Mouse (Mus musculus) monocyte, adult 5-6 weeks (primary cell): ENCODE measurements around the gene Glis1. TPM values are rescaled to one million over a fixed set of nuclear protein-coding genes. Genes with fewer than 3 reads are reported as not detected.

Experiments
- ATAC-seq: fragments of 153-309, 156-312 bp; replicated peaks from 2 replicates; pipeline ENCODE4 v1.8.0; 2017; ENCODE audit warnings: mild to moderate bottlenecking; ENCODE audit not compliant: low TSS enrichment, insufficient number of reproducible peaks, severe bottlenecking, poor library complexity, low FRiP score
- total RNA-seq: library from RNA; stranded (forward); fragments of 200-1000, 200-491, 200-594 nt; gene quantifications from 3 replicates; pipeline ENCODE4 v1.2.3, GENCODE M21; 2017

Glis1 gene
- total RNA-seq, 1 experiment from 2014 or later, result not detected

DNA sequence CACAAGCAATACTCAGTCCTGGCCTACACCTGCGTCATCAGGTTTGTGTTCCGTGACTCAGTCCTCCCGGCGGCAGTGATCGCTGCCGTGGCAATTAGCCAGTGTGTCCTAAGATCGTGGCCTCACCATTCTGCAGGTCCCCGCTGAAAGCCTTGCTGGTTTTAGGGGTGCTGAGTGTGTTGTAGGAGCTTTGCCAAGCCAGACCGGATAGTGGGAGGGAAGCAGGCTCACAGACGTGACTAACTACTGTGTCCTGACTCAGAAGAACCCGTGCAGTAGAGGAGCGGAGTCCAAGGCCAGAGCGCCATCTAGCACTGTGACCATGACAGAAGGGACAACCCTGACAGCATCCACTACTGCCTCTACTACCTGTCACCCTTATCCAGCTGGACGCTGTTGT, 168.4 kb downstream of the Glis1 start:
- ATAC-seq, result no peak

GRCm38 (mm10) chr4:107603208-107603607, 168.8 kb downstream of the Glis1 start:
- ATAC-seq, result no peak

GRCm38 (mm10) chr4:107605964-107606602, 171.7 kb downstream of the Glis1 start:
- no peak for ATAC-seq

DNA sequence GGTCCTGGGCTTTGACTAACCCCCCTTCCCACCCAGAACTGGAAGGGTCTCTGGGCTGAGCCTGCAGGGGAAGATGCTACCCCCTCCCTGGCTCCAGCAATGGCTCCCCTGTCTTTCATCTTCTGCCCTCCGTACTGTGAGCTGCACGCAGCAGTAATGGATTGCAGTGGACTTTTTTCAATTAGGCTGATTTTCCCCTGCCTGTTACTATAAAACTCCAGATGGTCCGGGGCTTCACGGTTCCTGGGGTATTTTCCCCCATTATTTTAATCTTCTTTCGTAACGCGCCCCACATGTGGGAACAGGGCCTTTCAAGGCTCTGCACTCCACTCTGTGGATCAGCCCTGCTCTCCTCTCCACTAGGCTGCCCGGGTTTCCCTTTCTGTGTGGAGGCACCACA, 175.4 kb downstream of the Glis1 start:
- ATAC-seq, result no peak

DNA sequence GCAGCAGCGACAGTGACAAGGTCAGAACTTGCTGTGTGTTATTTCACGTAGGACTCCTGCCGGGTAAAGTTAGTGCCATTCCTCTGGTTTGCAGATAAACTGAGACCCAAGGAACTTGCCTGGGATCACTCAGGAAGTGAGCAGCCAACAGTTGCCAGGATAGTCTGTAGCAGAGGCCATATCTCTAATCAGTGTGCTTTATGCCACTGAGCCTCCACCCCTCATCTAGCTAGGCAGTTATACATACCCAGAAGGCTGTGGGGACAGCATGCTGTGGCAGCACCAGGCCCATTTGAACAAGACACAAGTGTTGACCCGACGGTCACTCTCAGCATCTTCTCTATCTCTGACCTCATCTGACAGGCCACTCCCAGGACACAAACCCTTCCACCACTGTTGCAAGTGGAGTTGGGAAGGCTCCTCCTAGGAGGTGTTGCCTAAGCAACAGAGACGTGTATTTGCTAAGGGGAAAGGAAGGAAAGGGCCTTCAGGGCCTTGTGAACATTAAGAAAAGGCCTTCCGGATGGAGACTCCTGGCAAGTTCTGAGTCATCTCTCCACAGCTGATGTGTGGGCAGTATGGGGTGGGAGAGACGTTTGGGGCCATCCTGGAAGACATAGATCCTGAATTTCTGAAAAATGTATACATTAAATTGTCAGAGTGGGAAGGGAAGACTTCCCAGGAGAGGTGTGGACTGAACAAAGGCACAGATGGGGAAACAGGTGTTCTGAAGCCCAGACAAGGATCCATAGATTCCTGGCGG, 177.7 kb downstream of the Glis1 start:
- no peak for ATAC-seq

GRCm38 (mm10) chr4:107617596-107618230, 183.3 kb downstream of the Glis1 start:
- ATAC-seq, result no peak

GRCm38 (mm10) chr4:107619487-107619886, 185.1 kb downstream of the Glis1 start:
- ATAC-seq, result no peak

- no peak for ATAC-seq
Measured at GRCm38 (mm10) chr4:107621366-107621765, 187.0 kb downstream of the Glis1 start.

DNA sequence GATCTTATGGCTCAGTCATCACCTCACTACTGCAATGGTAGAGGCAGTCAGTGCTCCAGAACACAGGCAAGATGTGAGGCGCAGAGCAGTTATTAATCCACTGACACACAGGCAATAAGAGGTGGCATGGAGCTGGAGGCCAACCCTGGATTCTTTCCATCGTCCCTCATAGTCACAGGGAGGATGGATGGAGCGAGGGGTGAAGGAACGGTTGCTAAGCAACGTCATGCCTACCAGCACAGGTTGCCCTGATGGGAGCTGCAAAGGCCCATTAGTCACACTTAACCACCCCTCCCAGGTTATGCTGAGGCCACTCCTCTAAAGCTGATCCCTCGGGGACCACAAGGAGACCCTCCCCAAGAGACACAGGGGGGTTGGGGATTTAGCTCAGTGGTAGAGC, 187.9 kb downstream of the Glis1 start:
- no peak for ATAC-seq

- ATAC-seq, result no peak
Measured at GRCm38 (mm10) chr4:107623916-107624315, 189.5 kb downstream of the Glis1 start.

DNA sequence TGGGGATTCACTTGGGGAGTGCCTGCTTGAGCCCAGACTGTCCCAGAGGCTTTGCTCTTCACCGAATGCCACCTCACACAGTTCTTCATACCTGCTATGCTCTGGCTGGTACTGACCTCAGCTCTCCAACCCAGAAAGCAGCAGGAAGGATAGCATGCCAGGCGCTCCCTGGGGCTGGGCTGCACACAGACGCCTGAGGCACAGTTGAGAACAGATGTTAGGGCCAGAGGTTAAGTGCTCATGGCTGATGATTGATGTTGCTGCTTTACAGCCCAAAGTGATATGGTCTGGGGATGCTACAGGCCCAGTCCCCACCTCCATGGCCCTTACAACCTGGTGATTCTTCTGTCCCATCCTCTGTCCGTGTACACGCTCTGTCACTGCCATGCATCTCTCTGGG, 190.6 kb downstream of the Glis1 start:
- no peak for ATAC-seq

- ATAC-seq, result no peak
Measured at GRCm38 (mm10) chr4:107628226-107628625, 193.8 kb downstream of the Glis1 start.

DNA sequence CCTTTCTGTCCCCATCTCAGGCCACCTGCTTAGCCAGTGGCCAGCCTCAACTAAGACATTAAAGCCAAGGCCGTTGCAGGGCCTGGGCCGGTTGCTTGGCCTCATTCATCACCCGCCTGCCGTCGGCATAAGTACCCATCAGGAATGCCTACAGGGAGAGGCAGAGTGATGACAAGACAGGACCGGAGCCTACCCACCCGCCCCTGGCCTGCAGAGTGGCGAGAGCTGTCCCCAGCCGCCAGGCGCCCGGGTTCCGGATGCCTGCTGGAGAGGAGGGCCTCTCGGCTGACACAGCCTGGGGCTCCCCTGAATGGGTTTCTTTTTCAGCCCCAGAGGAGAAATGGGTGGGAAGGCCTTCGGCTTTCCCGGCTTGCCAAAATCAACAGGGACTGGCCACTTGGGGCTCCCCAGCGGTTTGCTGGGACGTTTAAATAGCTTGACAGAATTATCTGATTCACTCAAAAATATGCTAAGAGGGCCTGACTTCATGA, 194.6 kb downstream of the Glis1 start:
- no peak for ATAC-seq

DNA sequence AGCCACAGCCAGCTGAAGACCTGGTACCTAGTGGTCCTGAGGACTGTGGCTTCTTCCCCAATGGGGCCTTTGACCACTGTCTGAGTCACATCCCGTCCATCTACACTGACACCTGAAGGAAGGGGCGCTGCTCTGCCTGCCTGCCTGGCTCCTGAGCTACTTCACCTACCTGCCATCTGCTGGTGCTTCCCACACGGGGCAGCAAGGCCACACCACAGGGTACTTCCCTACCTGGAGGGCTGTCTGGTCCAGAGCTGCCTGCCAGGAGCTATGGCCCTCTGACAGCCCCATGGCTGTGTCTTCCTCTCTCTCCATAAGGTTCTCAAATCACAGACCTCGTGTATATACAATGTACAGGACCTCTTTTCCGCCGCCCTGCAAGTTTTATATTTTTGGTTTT, 200.2 kb downstream of the Glis1 start:
- ATAC-seq, result no peak

- ATAC-seq, result peak; percentile 36; the same call in 1 of the 2 replicates
Measured at GRCm38 (mm10) chr4:107636099-107636498, 201.7 kb downstream of the Glis1 start.

DNA sequence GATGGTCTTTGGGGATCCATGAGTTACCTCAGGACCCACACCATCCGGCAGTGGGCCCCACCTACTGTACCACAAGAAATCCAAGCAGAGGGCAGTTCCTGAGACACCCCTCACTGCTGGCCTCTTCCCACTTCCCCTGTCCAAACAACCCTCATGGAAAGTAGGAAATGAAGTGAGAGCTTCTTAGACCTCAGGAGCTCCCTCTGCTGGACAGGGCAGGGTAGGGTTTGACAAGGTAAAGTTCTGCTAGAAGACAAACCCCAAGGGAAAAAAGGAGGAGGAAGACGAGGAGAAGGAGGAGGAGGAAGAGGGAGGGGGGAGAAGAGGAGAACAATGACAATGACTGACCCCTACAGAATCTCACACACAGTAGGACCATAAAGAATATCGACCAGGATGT, 203.3 kb downstream of the Glis1 start:
- ATAC-seq, result 0 out of 2 replicates have a peak, but pooled peaks have one; percentile 14

- ATAC-seq, result no peak
Measured at GRCm38 (mm10) chr4:107638303-107638702, 203.9 kb downstream of the Glis1 start.

DNA sequence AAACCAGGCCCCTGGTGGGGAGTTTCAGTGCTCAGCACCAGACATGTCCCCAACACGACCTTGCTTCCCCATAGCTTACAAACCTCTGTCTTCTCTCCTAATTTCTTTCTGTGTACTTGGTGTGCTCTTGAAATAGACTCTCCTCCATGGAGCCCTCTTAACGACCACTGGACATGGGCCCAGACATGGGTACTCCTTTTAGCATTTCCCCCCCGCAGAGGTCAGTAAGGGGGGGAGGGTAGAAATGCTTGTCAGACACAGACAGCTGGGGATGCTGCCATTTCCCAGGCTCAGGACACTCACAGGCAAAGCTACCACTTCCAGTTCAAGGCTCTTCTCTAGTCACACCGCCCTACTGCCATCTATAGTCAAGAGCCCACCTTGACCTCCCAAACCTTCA, 207.2 kb downstream of the Glis1 start:
- no peak for ATAC-seq

DNA sequence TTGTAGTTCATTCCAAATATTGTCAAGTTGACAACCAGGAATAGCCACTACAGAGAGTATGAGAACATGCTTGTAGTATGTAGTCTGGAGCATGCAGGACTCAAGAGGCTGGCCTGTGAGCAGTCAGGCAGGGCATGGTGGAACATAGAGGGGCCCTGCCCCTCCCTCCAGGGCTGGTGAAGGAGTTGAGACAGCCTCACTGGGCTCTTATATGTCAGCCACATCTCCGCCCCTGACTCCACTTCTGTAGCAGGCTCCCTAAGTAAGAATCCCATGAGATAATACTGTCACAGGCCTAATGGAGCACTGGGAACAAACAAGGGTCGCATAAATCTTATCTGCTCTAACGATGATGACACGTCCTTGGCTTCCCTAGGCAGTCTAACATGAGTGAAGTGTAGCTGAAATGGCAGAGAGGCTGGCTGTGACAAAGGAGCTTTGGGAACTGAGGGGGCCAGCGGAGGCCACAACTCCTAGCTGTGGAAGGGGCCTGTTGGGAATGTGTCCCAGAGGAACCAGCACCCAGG, 214.6 kb downstream of the Glis1 start:
- no peak for ATAC-seq
